10 mouse cellular contexts compared by ENCODE assay signal in the genomic region with DNA sequence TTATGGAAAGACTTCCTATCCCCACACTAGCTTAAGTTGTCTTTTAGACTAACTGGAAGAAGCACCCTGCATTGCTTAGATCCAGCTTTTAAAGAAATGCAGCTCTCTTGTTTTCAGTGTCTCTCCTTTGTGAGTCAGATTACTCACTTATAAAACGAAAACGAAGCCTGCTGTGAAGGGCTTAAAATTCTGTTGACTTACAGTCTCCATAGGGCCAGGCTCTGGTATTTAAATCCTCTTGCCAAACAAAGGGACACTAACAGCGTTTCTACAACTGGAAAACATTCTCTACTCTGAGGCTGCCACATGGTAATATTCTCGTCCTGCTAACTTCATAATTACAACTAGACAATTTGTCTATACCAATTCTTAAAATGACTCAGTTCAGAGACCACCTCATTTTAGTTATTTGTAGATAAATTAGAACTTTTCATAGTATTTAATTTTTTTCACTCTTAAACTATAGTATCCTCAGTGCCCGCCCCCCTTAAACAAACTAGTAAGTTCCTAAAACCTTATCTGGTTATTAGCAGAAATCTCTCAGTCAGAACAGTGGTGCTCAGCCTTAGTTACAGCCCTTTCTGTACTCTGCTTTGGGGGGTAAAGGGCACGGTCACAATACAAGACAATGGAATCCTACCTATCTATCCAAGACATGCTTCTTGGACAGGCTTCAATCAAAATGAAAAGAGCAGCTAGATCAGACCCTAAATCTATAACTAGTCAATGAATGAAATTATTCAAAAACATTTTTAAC.
DNase-seq lines count a peak whose midpoint lies in the region; ATAC-seq and TF ChIP-seq lines count a peak whose summit lies in the region.
"Had no signal": no experiment of that assay in that cellular context is flagged by ENCODE, and none has a peak within 500 bp of the region (broad histone marks: within the 10 kb centered on the region; RNA-seq: fewer than 3 reads in every experiment).

No protein-coding gene starts in this region.

- H3K9me3 ChIP-seq in G1E (replicated peaks), result no peaks in the 10 kb centered on the region
- H3K9me3 ChIP-seq: embryonic facial prominence, embryonic 12.5 days; limb, embryonic 15.5 days had no signal

- peaks cover 20% of the 10 kb centered on the region for H3K36me3 ChIP-seq in G1E (replicated peaks)
- H3K36me3 ChIP-seq in macrophage (ENCODE audit: inconsistent target), result no peaks in the 10 kb centered on the region
- H3K36me3 ChIP-seq: embryonic facial prominence, embryonic 12.5 days; limb, embryonic 15.5 days had no signal

- 72% methylated on average over 6 of the region's 6 CpGs for WGBS in macrophage (ENCODE audit: missing documents)

- H3K79me2 ChIP-seq in macrophage (ENCODE audit: inconsistent target), result no peaks in the 10 kb centered on the region

- peak overlapping the region; percentile 77 for H3K27ac ChIP-seq in layer of hippocampus, adult 2 months
- H3K27ac ChIP-seq in macrophage, result peak overlapping the region; percentile 63
- H3K27ac ChIP-seq: embryonic facial prominence, embryonic 12.5 days; limb, embryonic 15.5 days had no signal

- H3K4me3 ChIP-seq in layer of hippocampus, adult 2 months, result no peak overlapping the region
- H3K4me3 ChIP-seq in G1E (ENCODE audit: low read depth, low read length) (no peak overlapping the region; the same call in 1 of the 2 replicates), macrophage (ENCODE audit: inconsistent target) (no peak overlapping the region)
- H3K4me3 ChIP-seq: embryonic facial prominence, embryonic 12.5 days; limb, embryonic 15.5 days had no signal

- no peak for TF ChIP-seq CTCF in layer of hippocampus, adult 2 months (conservative IDR thresholded peaks at IDR 0.05)
- TF ChIP-seq CTCF in G1E (IDR thresholded peaks at IDR 0.05; ENCODE audit: low read depth, low read length), result no peak

- peaks cover 89% of the 10 kb centered on the region for H3K4me1 ChIP-seq in G1E (ENCODE audit: insufficient read depth, low read depth, low read length)

- DNase-seq in layer of hippocampus, adult 2 months (ENCODE audit: low spot score in 2 of 2), result no peak
- DNase-seq in layer of hippocampus, postnatal 25 days (ENCODE audit: extremely low spot score in 1 of 2, low spot score in 1 of 2), result no peak
- no peak for DNase-seq in G1E (ENCODE audit: low spot score)
- no peak for DNase-seq in layer of hippocampus, adult 18-20 months (ENCODE audit: low spot score in 2 of 2)
- DNase-seq in thymus, postnatal 4 days, result no peak
- DNase-seq: adrenal gland, adult 2 months had no signal

- ATAC-seq in G1E (ENCODE audit: extremely low read depth, insufficient number of reproducible peaks, low FRiP score, poor library complexity, severe bottlenecking), result peak; percentile 24; the same call in 1 of the 2 replicates
- 0 out of 2 replicates have a peak, but pooled peaks have one; percentile 9 for ATAC-seq in common myeloid progenitor, adult 5-6 weeks (replicated peaks; ENCODE audit: low read depth, poor library complexity, severe bottlenecking)

- H3K27me3 ChIP-seq in G1E (ENCODE audit: insufficient read depth, low read length), result no peaks in the 10 kb centered on the region
- H3K27me3 ChIP-seq: embryonic facial prominence, embryonic 12.5 days; limb, embryonic 15.5 days had no signal
